Mouse (Mus musculus) stomach, postnatal 0 days (tissue): ENCODE results near the gene Rab21. TPM values are rescaled to one million over a fixed set of nuclear protein-coding genes. Genes with fewer than 3 reads are reported as not detected.

Experiments used
- ATAC-seq: fragments of 200-750 bp; cut with Nextera tagmentation; 2 replicates; pipeline ENCODE4 v1.8.0; 2017; ENCODE audit not compliant: low FRiP score, low TSS enrichment
- DNase-seq: peaks from one replicate; pipeline ENCODE4 v3.0.0-alpha.2; 2016; ENCODE audit warnings: low spot score
- H3K27ac ChIP-seq: fragments of 300-500 bp; sonication (generic); replicated peaks from 2 replicates; pipeline ENCODE4 v1.5.1; 2014; ENCODE audit warnings: mild to moderate bottlenecking, control low read depth
- H3K27me3 ChIP-seq: fragments of 300-500 bp; sonication (generic); 2 replicates; pipeline ENCODE4 v1.6.1; 2014; ENCODE audit warnings: low read length; ENCODE audit not compliant: control insufficient read depth, insufficient read depth
- H3K36me3 ChIP-seq: fragments of 300-500 bp; sonication (generic); 2 replicates; pipeline ENCODE4 v1.6.1; 2014; ENCODE audit warnings: low read length, mixed read lengths; ENCODE audit not compliant: control insufficient read depth, insufficient read depth
- H3K4me1 ChIP-seq: fragments of 300-500 bp; sonication (generic); replicated peaks from 2 replicates; pipeline ENCODE4 v1.6.1; 2014; ENCODE audit warnings: antibody characterized with exemption; ENCODE audit not compliant: control insufficient read depth, insufficient read depth
- H3K4me2 ChIP-seq: fragments of 300-500 bp; sonication (generic); replicated peaks from 2 replicates; pipeline ENCODE4 v1.6.1; 2014; ENCODE audit warnings: low read depth, mild to moderate bottlenecking, control low read depth, moderate library complexity
- H3K4me3 ChIP-seq: fragments of 300-500 bp; sonication (generic); 2 replicates; pipeline ENCODE4 v1.5.1; 2014; ENCODE audit warnings: low read depth, low read length, control low read depth
- H3K9ac ChIP-seq: fragments of 300-500 bp; sonication (generic); 2 replicates; pipeline ENCODE4 v1.6.1; 2014; ENCODE audit warnings: mild to moderate bottlenecking, low read length, control low read depth, mixed read lengths
- H3K9me3 ChIP-seq: fragments of 300-500 bp; sonication (generic); 2 replicates; pipeline ENCODE4 v1.6.1; 2016; ENCODE audit warnings: low read length; ENCODE audit not compliant: control insufficient read depth
- CTCF ChIP-seq: IDR thresholded peaks from 2 replicates; pipeline ENCODE4 v1.5.1; 2016; ENCODE audit warnings: antibody characterized with exemption, low read depth, mild to moderate bottlenecking, moderate library complexity
- EP300 ChIP-seq: optimal IDR thresholded peaks from 2 replicates; pipeline ENCODE3; 2016; ENCODE audit warnings: antibody characterized with exemption
- WGBS: fragments of 180-500 bp; shearing (Covaris S2); extraction: QIAGEN DNeasy Blood & Tissue Kit; methylation state at CpG from one replicate; pipeline ENCODE4 v1.1.7; 2014; 5-methylcytosine and 5-hydroxymethylcytosine counted together
- polyA plus RNA-seq: library from polyadenylated mRNA; unstranded; fragments of >200 nt; fragmentation: Nextera tagmentation; extraction: Ambion mirVana; gene quantifications from 2 replicates; pipeline ENCODE4 v1.2.1, GENCODE M21; 2015

Gene Rab21
- polyA plus RNA-seq, 1 experiment from 2014 or later: 8.0 TPM

GRCm38 (mm10) chr10:115358216-115358919, 43.0 kb upstream of the Rab21 start:
- Histone ChIP-seq H3K36me3 (no peaks in the 10 kb centered on the region), H3K4me3 (no peak overlapping the region), H3K4me1 (peaks cover 5% of the 10 kb centered on the region; the same call in 1 of the 2 replicates), H3K9me3 (no peaks in the 10 kb centered on the region), H3K27me3 (no peaks in the 10 kb centered on the region), H3K4me2 (no peak overlapping the region), H3K27ac (no peak overlapping the region), H3K9ac (no peak overlapping the region)
- no peak for ATAC-seq
- DNase-seq: no peak
- WGBS: 87% methylated on average over 17 of the region's 17 CpGs
- no peak for TF ChIP-seq CTCF
- no peak for TF ChIP-seq EP300

GRCm38 (mm10) chr10:115356106-115356505, 40.7 kb upstream of the Rab21 start:
- no peak overlapping the region for H3K4me2 ChIP-seq
- no peak overlapping the region for H3K27ac ChIP-seq
- no peak overlapping the region for H3K9ac ChIP-seq
- no peaks in the 10 kb centered on the region for H3K9me3 ChIP-seq
- no peak overlapping the region for H3K4me3 ChIP-seq
- ATAC-seq (no peak), DNase-seq (no peak)
- H3K36me3 ChIP-seq: no peaks in the 10 kb centered on the region
- WGBS: 79% methylated on average over 6 of the region's 7 CpGs
- no peaks in the 10 kb centered on the region for H3K27me3 ChIP-seq
- no peaks in the 10 kb centered on the region; the same call in 1 of the 2 replicates for H3K4me1 ChIP-seq
- TF ChIP-seq EP300: no peak
- TF ChIP-seq CTCF: no peak

GRCm38 (mm10) chr10:115355016-115355415, 39.6 kb upstream of the Rab21 start:
- H3K4me1 ChIP-seq: no peaks in the 10 kb centered on the region
- no peak overlapping the region for H3K27ac ChIP-seq
- H3K9ac ChIP-seq: no peak overlapping the region
- H3K4me3 ChIP-seq: no peak overlapping the region
- no peaks in the 10 kb centered on the region for H3K9me3 ChIP-seq
- no peaks in the 10 kb centered on the region for H3K27me3 ChIP-seq
- ATAC-seq (no peak), DNase-seq (no peak)
- WGBS: 77% methylated on average over 6 of the region's 6 CpGs
- H3K4me2 ChIP-seq: no peak overlapping the region
- TF ChIP-seq EP300 (no peak), CTCF (no peak)
- H3K36me3 ChIP-seq: no peaks in the 10 kb centered on the region

GRCm38 (mm10) chr10:115354553-115354952, 39.2 kb upstream of the Rab21 start:
- no peak overlapping the region for H3K4me2 ChIP-seq
- no peak for TF ChIP-seq EP300
- TF ChIP-seq CTCF: no peak
- no peaks in the 10 kb centered on the region for H3K27me3 ChIP-seq
- H3K9ac ChIP-seq: no peak overlapping the region
- DNase-seq (no peak), ATAC-seq (no peak)
- no peaks in the 10 kb centered on the region for H3K4me1 ChIP-seq
- H3K4me3 ChIP-seq: no peak overlapping the region
- no peaks in the 10 kb centered on the region for H3K9me3 ChIP-seq
- WGBS: 67% methylated on average over 6 of the region's 6 CpGs
- no peaks in the 10 kb centered on the region for H3K36me3 ChIP-seq
- H3K27ac ChIP-seq: no peak overlapping the region

- peak; percentile 32; the same call in 1 of the 2 replicates for ATAC-seq
- Histone ChIP-seq H3K27ac (no peak overlapping the region), H3K4me1 (no peaks in the 10 kb centered on the region), H3K9me3 (no peaks in the 10 kb centered on the region), H3K4me3 (no peak overlapping the region), H3K27me3 (no peaks in the 10 kb centered on the region), H3K4me2 (no peak overlapping the region), H3K9ac (no peak overlapping the region), H3K36me3 (no peaks in the 10 kb centered on the region)
- TF ChIP-seq EP300 (no peak), CTCF (no peak)
- no peak for DNase-seq
- WGBS: 76% methylated on average over 2 of the region's 2 CpGs
Measured at GRCm38 (mm10) chr10:115350810-115351397, 35.5 kb upstream of the Rab21 start.

- no peaks in the 10 kb centered on the region for H3K4me1 ChIP-seq
- no peak overlapping the region for H3K4me3 ChIP-seq
- no peak for TF ChIP-seq CTCF
- no peak for TF ChIP-seq EP300
- ATAC-seq: no peak
- no peak overlapping the region for H3K9ac ChIP-seq
- no peak for DNase-seq
- no peaks in the 10 kb centered on the region for H3K36me3 ChIP-seq
- H3K27ac ChIP-seq: no peak overlapping the region
- 76% methylated on average over 7 of the region's 7 CpGs for WGBS
- H3K4me2 ChIP-seq: no peak overlapping the region
- no peaks in the 10 kb centered on the region for H3K27me3 ChIP-seq
- H3K9me3 ChIP-seq: no peaks in the 10 kb centered on the region
Measured at GRCm38 (mm10) chr10:115349509-115349908, 34.1 kb upstream of the Rab21 start.
